Mouse (Mus musculus): ENCODE results near the gene Hspb8.
"Not testable (repeated sequence)": the region's sequence is repeated elsewhere in the genome, so short reads cannot be mapped to it uniquely, and the experiment has no call there.

The Hspb8 gene

DNA sequence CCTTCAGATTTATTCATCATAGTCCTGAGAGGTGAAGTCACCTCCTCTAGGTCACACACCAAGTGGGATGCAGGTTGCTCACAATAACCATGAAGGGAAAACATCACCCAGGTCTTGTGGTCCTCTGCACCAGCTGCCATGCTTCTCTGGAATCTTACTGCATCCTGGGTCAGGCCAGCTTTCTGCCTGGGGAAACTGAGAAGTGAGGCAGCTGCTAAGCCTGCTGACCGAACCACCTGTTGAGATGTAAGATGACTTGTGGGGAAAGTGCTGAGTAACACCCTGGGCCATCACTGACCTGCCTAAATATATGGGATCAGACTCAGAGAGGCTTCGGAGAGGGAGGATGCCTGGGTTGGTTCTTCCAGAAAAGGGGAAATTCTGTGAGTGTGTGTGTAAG is 4.0 kb upstream of the Hspb8 start:
- no peak for DNase-seq

DNA sequence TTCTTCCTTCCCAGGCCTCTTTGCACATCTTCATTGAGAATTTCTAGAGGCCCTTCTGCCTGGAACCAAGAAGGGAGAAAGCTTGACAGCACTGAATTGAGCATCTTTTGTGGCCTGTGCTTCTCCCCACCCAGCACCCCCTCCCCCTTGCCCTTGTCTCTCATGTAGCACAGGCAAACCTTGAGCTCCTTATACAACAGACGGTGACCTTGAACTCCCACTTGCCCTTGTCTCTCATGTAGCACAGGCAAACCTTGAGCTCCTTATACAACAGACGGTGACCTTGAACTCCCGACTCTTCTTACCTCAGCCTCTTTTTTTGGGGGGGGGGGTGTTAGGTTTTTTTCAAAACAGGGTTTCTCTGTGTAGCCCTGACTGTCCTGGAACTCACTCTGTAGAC is 3.0 kb upstream of the Hspb8 start:
- not testable (repeated sequence) for DNase-seq

DNA sequence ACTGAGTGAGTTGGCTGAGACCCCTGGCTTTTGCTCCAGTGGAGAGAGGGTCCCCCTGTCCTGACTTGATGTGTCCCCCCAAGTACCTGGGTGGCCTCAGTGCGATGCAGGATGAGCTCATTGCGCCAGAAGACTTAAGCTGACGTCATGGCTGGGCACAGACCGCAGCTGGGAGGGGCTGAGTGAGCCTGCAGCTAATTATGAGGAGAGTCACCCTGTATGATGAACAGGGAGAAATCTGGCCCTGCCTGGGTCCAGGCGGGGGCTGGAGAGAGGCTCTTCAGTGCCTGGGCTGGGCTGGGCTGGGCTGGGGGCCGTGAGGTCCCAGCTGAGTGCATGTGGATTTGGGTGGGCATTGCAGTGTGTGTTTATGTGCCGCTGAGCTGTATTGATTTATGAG is 2.6 kb upstream of the Hspb8 start:
- DNase-seq, result peak; percentile 23

DNA sequence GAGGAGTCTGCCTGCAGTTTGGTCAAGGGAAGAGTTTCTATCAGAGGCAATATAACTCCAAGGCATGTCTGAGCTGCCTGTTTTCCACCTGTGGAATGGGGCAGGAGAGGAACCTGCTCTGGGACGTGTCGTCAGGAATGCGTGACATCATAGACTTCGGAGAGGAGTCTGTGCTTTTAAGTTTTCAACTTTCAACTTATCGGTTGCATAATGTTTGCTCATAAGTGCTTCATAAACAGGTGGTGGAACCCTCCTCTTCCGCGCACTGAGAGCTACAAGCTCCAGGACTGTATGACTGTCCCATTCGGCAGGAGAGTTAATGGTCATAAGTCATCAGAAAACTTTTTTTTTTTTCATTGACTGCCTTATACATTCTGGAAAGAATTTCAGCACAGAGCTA is 1.1 kb upstream of the Hspb8 start:
- no peak for DNase-seq

DNA sequence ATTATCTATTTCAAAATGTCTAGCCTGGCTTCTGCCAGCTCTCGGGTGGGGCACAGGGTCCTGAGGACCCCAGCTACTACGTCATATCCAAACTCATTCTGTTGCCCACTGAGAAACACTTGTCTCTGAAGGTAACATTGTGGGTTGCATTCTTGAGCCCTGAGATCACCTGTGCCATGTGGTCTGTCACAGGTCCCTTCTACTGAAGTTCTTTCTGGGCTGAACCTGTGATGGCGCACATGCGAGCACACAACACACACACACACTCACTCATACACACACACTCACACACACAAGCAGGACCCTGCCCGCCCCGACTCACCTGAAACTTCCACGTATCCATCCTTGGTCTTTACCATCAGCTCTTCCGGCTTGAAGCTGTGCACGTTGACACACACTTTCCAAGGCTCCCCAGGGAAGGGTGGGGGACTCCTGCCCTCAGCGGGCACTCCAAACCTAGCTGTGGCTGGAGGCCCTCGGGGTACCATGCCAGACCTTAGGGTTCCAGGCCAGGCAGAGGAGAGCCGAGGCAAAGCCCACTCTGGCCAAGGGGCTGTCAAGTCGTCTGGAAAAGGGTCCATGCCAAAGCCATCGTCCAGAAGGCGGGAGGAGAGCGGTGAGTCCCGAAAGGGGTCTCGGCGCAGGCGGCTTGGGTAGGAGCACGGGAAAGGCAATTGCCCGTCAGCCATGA is 728 bp downstream of the Hspb8 start:
- peak; percentile 14 for DNase-seq

DNA sequence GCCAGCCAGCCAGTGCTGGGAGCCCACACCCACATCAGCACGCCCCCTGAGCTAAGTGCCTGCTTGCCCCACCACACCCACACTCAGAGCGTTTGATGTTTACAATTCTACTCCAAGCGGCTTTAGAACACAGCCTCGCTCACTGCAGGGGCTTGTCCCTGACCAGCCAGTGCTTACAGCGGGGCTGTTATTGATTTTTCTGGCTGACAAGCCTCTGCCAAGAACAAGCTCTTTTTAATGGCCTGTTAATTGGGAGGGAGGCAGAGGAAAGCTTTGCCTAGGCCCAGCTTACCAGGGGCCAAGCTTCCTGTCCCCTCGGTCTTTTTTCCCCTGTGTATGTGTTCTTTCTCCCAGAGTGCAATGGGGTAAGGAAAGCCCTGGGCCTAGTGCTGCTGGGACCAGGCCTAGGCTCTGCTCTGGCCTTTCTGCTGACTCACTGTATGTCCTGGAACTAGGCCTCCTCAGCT is 1.9 kb downstream of the Hspb8 start:
- peak; percentile 72 for DNase-seq

DNA sequence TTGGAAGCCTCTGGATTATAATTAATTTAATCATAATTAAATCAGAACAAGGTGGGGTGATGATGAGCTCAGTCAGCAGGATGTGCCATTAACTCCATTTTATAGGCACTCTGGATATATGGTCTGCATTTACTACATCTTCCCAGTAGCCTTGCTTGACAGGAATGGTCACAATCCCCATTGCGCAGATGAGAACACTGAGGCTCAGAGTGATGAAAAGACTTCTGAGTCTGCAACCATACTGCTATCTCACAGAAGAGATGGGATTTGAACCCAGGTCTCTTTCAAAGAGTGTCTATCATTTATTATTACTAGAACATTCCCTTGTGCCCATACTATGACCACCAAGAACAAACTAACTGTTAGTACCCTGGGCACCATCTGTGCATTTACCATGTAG is 2.5 kb downstream of the Hspb8 start:
- no peak for DNase-seq

DNA sequence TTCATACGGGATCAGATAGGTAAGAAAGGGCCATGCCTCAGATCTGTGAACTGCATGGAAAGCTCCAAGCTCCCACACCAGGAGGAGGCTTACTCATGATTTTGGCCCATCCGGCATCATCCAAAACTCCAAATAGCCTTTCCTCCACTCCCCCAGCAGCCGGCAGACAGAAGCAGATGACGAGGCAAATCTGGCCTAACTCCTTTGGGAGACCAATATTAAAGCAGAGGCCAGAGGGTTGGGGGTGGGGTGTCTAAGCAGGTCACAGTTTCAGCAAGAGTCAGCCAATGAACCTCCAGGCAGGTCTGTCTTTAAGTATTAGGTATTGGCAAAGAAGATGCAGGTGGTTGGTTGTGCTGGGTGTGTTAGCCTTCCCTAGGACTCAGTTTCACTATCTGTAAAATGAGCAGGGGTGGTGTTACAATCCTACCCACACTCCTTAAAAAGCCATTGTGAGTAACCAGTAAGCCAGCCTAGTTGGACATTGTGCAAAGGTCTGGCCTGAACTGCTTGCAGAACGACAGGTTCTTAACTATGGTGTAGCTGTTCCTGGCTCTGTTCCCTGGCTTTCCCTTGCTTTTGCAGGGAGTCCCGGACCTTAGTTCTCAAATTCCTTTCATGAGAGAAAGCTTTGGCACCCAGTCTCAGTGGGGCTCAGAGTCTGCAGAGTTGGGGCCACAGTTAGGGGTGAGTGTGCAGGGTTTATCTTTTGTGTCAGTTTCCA is 3.2 kb downstream of the Hspb8 start:
- DNase-seq, result peak; percentile 27

DNA sequence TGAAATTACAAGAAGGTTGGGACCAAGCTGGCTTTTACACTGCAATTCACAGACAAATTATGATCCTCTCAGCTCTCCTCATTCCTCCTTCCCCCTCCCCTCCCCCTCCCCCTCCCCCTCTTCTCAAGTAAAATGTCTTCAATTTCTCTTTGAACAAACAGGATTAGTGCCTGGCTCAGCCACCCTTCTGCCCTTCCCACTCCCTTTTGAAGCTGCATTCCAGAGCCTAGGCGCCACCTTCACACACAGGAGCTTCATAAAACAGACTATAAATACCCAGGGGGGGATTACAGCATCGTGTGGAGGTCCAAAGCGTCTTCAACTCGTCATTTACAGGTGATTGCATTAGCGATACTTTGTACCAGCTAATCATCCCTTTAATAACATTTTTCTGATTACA is 6.5 kb downstream of the Hspb8 start:
- DNase-seq, result no peak

DNA sequence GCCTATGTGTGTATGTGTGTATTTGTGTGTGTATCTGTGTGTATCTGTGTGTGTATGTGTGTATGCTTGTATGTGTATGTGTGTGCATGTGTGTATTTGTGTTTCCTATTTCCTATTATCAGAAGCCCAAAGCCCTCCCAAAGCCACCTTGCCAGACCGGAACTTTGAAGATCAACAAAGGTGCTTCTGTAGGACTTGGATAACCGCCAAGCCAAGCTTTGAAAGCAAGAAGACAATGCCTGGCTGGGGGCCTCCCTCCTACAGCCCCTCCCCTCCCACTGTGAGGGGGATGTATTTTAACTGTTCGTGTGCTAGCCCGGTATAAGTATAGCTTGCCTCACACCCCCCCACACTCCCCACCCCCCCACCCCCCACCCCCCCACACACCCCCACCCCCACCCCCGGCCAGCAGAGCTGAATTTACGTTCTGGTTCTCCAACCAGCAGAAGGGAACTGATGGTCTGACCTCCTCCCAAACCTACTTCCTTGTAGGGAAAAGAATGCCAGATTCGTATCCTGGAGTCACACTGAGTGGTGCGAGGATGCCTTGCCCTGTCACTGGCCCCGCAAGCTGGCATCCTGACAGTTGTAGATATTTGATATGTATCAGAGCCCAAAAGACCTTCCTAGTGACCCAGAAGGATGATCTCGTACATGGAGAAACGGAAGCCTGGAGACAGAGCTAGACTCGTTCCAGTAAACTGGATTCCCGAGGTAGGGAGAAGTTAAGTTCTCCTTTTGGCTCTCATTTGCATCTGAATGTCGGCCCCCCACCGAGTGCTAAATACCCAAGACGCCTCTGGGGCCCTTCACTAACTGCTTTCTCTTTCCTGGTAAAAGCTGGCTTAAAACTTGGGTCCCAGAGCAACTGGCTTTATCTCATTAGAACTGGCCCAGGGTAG is 12.7 kb downstream of the Hspb8 start:
- DNase-seq, result peak; percentile 52

DNA sequence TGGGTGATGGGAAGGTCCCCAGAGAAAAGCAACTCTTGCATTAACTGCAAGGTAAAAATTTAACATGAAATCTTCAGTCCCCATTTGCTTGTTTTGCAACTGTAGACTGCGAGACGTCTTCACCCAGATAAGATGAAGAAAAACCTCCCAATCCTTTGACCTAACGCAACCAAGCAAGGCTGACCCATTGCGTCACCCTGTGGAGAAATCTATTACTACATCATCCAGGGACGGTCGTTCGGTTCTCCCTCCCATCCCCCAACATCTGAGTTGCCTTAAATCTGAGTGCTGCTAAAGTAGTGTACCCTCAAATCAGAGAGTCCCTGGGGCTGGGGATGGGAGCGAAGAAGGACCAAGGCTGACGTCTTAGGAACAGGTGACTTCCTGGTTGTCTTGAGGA is 13.7 kb downstream of the Hspb8 start:
- DNase-seq, result no peak

DNA sequence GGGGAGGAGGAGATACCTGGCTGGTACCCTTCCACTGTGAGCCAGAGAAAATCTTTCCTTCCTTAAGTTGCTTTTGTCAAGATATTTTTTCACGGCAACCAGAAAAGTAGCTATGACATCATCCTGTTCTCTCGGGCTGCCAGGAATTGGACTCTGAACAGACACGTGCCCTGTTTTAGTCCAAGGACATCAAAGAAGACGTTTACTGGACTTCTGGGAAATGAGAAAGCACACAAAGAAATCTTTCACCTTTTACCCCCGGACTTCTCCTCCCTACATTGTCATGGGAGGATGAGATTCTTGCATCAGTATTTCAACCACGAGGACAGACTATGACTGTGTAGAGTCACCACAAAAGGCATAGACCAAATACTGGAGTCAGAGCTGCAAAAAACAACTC is 14.7 kb downstream of the Hspb8 start:
- peak; percentile 13 for DNase-seq

DNA sequence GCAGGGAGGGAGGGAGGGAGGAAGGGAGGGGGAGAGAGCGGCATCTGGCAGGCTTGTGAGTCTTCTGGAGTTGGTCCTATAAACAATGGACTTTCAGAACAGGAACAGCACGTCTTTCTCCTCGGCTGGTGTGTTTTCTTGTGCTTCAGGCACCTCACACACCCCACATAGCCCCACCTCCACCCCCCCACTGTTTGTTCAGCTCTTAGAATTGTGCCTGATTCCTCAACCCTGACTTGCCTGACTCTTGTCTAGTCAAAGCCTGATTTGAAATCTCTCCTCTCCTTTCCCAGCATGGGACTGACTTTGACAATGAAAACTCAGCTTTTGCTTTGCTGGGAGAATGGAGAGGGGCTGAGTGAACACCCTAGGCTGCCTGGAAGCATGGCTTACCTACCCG is 15.3 kb downstream of the Hspb8 start:
- DNase-seq, result peak; percentile 34

DNA sequence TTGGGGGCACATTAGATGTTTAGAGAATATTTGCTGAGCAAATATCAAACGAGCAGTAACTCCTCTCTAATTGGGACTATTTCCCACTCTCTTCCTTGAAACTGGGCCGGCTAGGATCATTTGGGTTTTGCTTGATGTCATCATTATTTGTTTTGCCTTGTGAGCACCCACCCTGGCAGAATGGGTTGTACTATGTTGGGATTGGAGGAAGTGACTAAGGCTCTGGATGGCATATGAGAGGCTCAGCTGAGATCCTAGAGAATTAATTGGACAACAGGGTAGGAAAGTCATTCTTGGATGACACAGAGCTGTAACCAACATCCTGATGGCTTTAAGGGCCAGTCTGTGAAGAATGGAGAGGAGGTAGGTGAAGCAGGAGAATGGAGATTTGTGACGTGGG is 16.2 kb downstream of the Hspb8 start:
- no peak for DNase-seq

DNA sequence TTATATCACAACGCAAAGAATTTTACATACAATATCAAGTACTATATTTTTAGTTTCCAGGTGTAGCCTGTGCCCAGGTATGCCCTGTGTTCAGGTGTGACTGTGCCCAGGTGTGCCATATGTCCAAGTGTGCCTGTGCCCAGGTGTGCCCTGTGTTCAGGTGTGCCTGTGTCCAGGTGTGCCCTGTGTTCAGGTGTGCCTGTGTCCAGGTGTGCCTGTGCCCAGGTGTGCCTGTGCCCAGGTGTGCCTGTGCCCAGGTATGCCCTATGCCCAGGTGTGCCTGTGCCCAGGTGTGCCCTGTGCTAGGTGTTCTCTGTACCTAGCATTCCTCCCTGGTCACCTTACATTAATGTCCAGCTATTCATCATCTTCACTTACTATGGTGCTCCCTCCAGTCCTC is 16.7 kb downstream of the Hspb8 start:
- no peak for DNase-seq

DNA sequence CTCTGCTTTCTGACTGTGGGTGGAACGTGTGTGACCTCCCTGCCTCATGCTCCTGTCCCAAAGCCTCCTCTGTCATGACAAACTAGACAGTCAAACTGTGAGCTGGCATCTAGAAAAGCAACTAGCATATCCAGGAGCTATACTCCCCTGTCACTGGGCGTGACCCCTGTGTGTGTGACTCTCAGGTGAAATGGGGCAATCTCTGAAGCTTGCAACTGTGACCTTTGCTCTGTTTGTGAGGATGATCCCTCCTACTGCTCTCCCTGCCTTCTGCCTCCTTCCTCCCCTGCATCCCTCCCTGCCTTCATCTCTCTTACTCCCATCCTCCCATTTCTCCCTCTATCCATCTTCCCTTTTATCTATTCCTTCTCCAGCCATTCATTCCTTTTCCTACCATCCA is 18.6 kb downstream of the Hspb8 start:
- no peak for DNase-seq

DNA sequence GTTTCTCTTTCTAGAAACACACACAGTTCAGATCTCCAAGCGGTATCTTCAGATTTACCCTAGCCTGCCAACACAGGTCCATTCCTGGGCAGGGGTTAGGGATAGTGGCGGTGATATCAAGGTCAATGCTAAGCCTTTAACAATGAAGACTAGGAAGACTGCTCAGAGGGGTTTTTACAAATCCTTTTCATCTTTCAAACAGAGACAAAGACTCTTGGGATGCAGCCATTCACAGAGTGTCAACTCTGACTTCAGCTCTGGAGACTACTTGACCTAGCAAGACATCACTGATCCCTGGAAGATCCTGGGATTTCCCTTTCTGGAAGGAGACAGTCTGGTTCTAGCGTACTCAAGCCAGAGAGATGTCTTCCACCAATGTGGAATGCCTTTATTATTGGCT is 21.9 kb downstream of the Hspb8 start:
- no peak for DNase-seq

DNA sequence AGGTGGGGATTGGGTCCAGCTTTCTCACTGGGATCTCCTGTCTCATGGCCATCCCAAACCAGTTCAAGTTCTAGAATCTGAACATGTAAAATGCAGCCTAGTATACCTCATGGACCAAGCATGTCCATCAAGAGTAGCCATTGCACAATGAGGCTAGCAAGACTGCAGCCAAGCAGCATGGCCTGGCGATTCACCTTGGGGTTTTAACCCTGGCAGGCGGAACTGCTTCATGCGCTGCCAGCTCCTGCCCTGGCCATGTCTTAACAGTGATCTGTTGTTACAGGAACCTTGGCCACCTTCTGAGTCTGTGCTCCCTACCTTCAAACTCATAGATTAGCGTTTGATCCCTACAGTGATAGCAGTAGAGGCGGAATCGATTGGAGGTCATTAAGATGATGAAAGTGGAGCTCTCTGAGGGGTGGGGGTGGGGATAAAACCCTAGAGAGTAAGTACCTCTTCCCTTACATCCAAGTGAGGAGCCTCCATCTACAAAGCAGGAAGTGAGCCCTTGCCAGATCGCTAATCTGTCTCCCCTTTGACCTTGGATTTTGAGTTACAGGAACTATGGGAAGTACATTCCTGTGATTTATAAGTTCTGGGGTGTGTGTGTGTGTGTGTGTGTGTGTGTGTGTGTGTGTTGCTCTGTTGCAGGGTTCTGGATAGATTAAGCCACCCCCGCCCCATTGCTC is 22.5 kb downstream of the Hspb8 start:
- DNase-seq, result no peak

DNA sequence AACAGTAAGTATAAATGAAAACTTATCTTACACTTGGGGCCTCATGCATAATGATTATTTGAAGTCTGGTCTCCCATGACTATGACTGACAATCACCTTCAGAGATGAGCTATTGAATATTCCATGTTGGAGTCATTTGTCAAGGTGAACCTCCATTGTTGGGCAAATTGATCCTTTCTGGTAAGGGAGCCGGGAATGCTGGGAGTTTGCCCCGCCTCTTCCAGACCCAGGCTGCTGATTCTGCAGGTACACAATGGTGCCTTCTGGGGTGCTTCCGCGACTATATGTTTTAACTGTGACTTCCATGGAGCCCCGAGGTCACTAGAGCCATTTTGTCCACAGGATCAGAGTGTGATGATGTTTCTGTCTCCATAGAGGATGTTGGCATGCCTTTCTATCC is 26.6 kb downstream of the Hspb8 start:
- no peak for DNase-seq

DNA sequence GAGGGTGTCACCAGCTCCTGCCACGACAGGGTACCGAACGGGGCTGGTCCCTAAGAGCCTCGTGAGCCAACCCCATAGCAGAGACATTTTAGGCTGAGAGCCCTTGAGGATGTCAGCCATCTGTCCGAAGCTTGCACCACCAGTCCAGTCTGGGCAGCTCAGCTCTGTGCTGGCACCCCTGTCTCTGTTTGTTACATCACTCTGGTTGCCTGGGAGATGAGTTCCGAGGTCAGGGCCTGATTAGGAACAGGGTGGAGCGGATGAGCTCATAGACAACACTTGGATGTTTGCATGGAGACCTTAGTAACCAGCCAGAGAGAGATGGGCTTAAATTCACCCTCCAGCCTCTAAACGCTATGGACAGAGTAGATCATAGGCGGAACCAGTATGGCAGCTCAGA is 30.1 kb downstream of the Hspb8 start:
- DNase-seq, result no peak

DNA sequence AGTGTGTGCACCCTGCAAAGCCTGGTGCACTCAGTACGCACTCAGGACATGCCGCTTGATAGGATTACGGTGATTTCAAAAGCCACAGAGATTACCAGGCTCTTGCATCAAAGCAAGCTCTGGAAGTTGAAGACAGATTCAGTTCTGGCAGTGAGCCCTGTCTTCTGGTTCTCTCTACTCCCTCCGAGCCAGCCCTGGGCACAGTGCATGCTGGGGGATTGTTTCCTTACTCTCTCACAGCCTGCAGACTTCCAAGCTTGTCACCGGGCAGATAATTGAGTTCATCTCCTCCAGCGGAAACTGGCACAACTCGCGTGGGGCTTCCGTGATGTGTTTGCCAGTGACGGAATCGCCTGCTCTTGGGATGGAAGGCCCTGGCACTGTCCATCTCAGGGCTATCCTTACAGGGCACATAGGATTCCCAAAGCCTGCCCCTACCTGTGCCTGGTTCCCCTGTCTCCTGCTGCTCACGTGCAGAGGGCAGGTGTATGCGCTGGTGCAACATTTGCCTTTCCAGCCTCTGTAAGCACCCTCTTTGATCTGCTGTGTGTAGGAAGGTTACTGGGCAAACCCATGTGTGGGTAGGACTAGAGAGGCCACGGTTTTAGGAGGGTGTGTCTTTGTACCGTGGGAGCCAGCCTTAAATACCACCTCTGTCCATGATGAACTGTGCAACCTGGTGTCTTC is 32.7 kb downstream of the Hspb8 start:
- peak; percentile 39 for DNase-seq

DNA sequence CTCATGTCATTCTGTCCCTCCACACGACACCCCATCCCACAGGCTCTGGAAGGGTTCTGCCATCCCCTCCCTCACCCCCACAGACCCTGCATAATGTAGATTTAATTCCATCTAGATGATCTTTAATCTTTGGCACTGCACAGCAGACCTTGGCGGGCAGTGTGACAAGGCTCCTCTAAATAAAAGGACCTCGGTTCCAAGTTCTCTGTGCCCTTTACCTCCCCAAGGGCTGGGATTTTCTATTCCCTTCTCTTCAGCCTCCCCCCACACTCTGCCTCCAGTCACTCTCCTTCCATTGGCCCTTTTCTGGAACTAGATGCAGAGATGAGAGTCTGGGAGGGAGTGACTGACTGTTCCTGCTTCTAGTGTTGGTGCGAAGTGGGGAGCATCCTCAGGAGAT is 33.3 kb downstream of the Hspb8 start:
- no peak for DNase-seq
